Mouse (Mus musculus): ENCODE data around the gene Sun2. TPM values are rescaled to one million over a fixed set of nuclear protein-coding genes. Genes with fewer than 3 reads are reported as not detected.
A peak's percentile ranks its signal among the peaks of the same experiment; 100 is the strongest.

The Sun2 gene
- total RNA-seq, 2 experiments from 2014 or later = 18.5 to 23.3 TPM

GRCm38 (mm10) chr15:79725190-79725789 is 17.0 kb downstream of the Sun2 start:
- DNase-seq (ENCODE audit: low spot score in 2 of 2) = no peak

DNA sequence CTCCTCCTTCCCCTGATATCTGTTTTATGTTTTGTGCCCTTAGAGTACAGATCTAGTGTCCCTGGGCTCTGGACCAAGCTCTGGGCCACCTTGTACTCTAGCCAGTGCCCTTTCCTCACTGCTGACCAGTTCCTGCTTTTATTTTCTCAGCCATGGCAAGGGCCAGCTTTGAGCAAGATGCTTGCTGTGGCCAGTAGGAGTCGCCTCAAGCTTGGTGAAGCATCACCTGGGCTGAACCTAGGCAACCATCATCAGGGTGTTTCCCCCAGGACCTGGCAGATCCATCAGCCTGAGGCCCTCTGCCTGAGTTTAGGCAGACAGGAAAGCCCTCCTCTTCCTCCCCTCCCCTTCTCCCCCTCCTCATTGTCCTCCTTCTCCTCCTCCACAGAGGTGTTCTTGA is 18.9 kb downstream of the Sun2 start:
- DNase-seq (ENCODE audit: low spot score in 2 of 2) = no peak

- no peak for DNase-seq (ENCODE audit: low spot score in 2 of 2)
Measured at GRCm38 (mm10) chr15:79720796-79721195, 21.5 kb downstream of the Sun2 start.

DNA sequence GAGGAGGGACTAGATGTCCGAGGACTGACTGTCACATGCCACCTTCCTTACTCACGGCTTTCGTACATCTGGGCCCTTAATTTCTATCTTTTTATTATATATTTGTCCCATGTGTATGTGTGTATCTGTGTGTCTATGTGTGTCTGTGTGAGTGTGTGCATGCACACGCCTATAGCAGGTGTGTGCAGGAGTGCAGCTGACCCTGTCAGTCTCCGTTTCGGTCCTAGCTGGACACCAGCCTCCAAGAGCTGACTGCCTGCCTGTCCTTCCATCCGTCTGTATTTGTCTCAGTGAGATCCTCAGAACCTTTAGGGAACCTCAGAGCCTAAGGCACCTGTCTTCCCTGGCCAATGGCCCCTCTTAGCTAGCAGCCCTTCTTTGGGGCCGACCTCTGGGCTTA is 22.1 kb downstream of the Sun2 start:
- DNase-seq (ENCODE audit: low spot score in 2 of 2) = no peak

GRCm38 (mm10) chr15:79716710-79717109 is 25.6 kb downstream of the Sun2 start:
- DNase-seq (ENCODE audit: low spot score in 2 of 2) = no peak

GRCm38 (mm10) chr15:79715646-79716045 is 26.7 kb downstream of the Sun2 start:
- no peak for DNase-seq (ENCODE audit: low spot score in 2 of 2)

- DNase-seq (ENCODE audit: low spot score in 2 of 2) = no peak
Measured at GRCm38 (mm10) chr15:79708229-79708822, 34.0 kb downstream of the Sun2 start.

- DNase-seq (ENCODE audit: low spot score in 2 of 2) = no peak
Measured at GRCm38 (mm10) chr15:79706603-79707214, 35.6 kb downstream of the Sun2 start.

GRCm38 (mm10) chr15:79697558-79698187 is 44.7 kb downstream of the Sun2 start:
- DNase-seq (ENCODE audit: low spot score in 2 of 2) = no peak

- DNase-seq (ENCODE audit: low spot score in 2 of 2) = peak in 1 of 2 experiments; percentile 40
Measured at GRCm38 (mm10) chr15:79697011-79697410, 45.3 kb downstream of the Sun2 start.

GRCm38 (mm10) chr15:79696508-79696907 is 45.8 kb downstream of the Sun2 start:
- no peak for DNase-seq (ENCODE audit: low spot score in 2 of 2)

DNA sequence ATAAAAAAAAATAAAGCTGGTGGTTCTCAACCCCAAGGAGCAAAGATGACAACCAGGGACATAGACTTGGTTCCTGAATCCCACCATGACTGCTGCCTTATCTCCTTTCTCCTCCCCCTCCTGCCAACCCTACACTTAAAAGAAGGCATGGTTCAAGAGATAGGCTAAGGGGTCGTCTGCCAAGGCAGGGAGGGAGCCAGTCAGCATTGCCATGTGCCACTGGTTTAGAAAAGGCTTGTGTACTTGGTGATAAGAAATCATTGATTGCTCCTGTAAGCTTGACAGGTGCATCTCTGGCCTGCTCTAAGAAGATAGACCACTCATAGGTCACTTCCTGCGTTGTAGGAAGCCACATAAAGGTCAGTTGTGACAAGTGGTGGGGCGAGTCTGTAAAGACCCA is 46.8 kb downstream of the Sun2 start:
- DNase-seq (ENCODE audit: low spot score in 2 of 2) = no peak

GRCm38 (mm10) chr15:79694512-79694911 is 47.8 kb downstream of the Sun2 start:
- DNase-seq (ENCODE audit: low spot score in 2 of 2) = no peak

- DNase-seq (ENCODE audit: low spot score in 2 of 2) = no peak
Measured at GRCm38 (mm10) chr15:79693740-79694139, 48.6 kb downstream of the Sun2 start.

DNA sequence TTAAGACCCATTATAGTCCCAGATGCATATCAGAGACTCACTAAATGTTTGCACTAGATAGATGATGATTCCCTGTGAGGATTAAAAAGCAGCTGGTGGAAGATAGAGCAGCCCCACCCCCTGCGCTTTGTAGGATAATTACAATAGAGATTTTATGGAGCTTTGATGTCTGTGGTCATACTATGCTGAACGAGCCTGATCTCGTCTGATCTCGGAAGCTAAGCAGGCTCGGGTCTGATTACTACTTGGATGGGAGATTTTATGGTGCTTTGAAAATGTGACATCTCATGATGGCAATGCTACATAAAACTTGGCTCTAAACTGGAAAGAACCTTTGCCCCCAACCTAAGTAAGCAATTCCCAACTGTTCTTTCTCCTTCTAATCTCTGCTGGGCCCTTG is 50.0 kb downstream of the Sun2 start:
- DNase-seq (ENCODE audit: low spot score in 2 of 2) = no peak

GRCm38 (mm10) chr15:79691023-79691508 is 51.3 kb downstream of the Sun2 start:
- no peak for DNase-seq (ENCODE audit: low spot score in 2 of 2)

DNA sequence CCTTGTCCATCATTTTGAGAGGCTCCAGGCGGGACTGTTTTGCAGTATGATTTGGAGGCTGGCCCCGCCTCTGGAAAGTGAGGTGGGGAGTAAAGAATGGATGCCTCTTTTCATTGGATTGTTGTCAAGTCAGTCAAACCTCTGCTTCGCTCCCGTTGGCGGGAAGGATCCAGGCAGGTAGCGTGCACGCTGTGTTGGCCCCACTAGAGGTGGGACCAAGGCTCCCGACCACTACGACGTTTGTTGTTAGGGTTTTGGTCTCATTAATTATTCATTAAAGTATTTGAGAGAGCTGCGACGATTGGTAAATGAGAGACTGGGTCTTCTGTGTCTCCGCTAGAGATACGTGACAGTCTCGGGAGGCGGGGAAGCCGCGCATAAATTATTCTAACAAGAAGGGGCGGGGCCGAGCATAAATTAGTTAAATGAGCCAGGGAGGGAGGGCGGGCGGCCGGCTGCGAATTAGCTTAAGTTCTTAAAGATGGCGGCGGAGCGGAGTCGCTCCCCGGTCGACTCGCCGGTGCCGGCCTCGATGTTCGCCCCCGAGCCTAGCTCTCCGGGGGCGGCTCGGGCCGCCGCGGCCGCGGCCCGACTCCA is 51.8 kb downstream of the Sun2 start, which contains the start of gene Gtpbp1:
Gene Gtpbp1, plus strand, starts transcription at position 420 of the 597 bp plus-strand sequence.
- DNase-seq (ENCODE audit: low spot score in 2 of 2) = peak; percentile 96 to 100

GRCm38 (mm10) chr15:79689662-79690425 is 52.5 kb downstream of the Sun2 start:
- no peak for DNase-seq (ENCODE audit: low spot score in 2 of 2)

GRCm38 (mm10) chr15:79688268-79688956 is 53.9 kb downstream of the Sun2 start:
- no peak for DNase-seq (ENCODE audit: low spot score in 2 of 2)

GRCm38 (mm10) chr15:79687646-79688267 is 54.6 kb downstream of the Sun2 start, which contains the start of gene Josd1:
Gene Josd1, minus strand, starts transcription at chr15:79687919.
- peak; percentile 95 for DNase-seq (ENCODE audit: low spot score in 2 of 2)
